In the genomic region with DNA sequence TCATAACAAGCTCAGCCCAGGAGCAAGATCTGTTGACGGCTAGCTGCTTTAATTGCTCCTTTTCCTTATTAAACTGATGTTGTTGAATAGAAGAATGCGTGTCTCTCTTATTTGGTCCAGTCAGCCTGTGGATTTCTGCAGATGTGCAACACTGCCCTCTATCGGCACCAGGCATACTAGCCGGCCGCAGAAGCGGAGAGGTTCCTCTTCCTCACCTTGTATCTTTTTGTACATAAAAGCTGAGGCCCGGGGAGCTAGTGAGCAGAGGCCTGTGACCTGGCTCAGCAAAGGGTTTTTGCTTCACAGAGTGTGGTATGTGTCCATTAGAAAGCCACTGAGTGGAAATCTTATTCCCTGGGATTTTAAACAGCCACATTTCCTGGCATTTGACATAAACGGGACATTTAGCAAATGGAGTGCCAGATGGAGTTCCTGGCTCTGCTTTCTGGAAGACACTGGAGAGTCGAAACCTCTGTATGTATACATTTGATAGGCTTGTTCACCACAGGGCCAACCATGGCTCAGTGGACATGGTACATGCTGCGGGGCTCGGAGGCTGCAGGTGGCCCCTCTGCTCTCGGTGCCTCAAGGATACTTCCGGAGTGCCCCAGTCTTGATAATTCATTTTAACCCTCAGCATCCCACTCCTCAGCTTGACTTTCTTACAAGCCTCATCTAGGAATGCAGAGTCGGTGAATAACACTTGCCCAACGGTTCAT, we compare ENCODE assay signal across 8 mouse cellular contexts.
DNase-seq lines count a peak whose midpoint lies in the region; ATAC-seq and TF ChIP-seq lines count a peak whose summit lies in the region.

No protein-coding gene starts in this region.

- 43% methylated on average over 15 of the region's 15 CpGs for WGBS in lung, adult 2 months

- H3K4me3 ChIP-seq in gastrocnemius, adult 2 months: peak overlapping the region; percentile 23
- no peak overlapping the region for H3K4me3 ChIP-seq in lung, adult 2 months (replicated peaks; ENCODE audit: extremely low read depth, low read depth, low read length)

- peak; percentile 84 for DNase-seq in CD4-positive helper T cell, adult 2 months (ENCODE audit: low read depth, low spot score)
- peak; percentile 72 to 77 for DNase-seq in cerebellum, postnatal 4 days (ENCODE audit: low spot score in 2 of 2)
- peak; percentile 75 for DNase-seq in gastrocnemius, adult 2 months
- DNase-seq in kidney, postnatal 25 days: peak; percentile 68 to 80
- DNase-seq in lung, adult 2 months: peak; percentile 64
- peak; percentile 18 for DNase-seq in retina, adult 2 months (ENCODE audit: low read depth, low spot score)
- DNase-seq in thymus, postnatal 25 days: peak; percentile 77

- TF ChIP-seq POLR2A in lung, adult 2 months (IDR thresholded peaks at IDR 0.05; ENCODE audit: borderline replicate concordance, extremely low read depth, low read depth, low read length): no peak

- H3K27ac ChIP-seq in gastrocnemius, adult 2 months: peak overlapping the region; percentile 36; the same call in 1 of the 2 replicates

- ATAC-seq in activated CD4-positive, CD25-positive, alpha-beta regulatory T cell, adult 4 months: peak; percentile 18

- peaks cover under 1% of the 10 kb centered on the region; the same call in 1 of the 2 replicates for H3K4me1 ChIP-seq in lung, adult 2 months (ENCODE audit: control insufficient read depth, insufficient read depth, low read length)

- intact Hi-C loops in gastrocnemius, adult 2 months (cut with DNase I): no loop called here

- no peak; the same call in 1 of the 2 replicates for TF ChIP-seq CTCF in gastrocnemius, adult 2 months (IDR thresholded peaks at IDR 0.05)
- TF ChIP-seq CTCF in lung, adult 2 months (IDR thresholded peaks at IDR 0.05; ENCODE audit: insufficient read depth, low read length): peak; percentile 92

Comparison
In these comparisons a context has a peak if more than half of its experiments do, and no peak if none do; other contexts are left out.
1. DNase-seq: peak in every context shown above with its lines; median percentile 84 in CD4-positive helper T cell, adult 2 months; 77 in thymus, postnatal 25 days; 75 in gastrocnemius, adult 2 months; 74 in cerebellum, postnatal 4 days; 74 in kidney, postnatal 25 days; 64 in lung, adult 2 months; 18 in retina, adult 2 months.